Mouse (Mus musculus): ENCODE measurements around the gene Kcp.

The Kcp gene

DNA sequence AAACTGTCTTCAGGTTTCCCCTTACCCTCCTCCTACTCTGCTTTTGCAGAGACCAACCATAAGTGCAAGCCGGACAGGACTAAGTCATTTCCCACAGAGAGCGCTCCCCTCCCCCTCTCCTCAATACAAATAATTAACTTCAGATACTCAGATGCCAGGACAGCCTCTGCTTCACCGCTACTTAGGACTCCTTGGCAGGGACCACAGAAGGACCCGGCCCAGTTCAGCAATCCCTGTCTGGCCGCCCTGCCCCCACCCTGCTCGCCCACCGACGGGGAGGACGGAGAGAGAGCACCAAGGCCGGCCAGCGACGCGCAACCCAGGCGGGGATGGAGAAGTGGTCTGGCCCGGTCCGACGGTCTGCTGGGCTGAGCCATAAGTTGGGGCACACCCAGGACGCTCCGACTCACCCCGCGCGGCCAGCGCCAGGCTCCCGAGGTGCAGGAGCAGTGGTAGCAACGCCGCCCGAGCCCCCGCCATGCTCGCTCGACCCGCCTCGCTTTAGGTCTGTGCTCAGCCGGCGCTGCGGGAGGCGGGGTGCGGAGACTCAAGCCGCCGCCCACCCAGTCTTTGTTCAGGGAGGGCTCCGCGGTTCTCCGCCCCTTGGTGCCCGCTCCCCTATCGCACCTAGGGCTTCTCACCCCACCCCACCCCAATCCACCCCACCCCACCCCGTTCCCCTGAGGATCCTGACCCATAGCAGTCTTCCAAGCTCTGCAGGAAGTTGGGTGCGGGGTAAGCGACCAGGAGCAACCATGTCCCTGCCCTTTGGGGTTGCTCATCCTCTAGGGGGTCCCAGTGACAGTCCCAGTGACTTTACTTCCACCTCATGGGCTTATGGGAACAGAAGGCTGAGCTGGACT is at the start of gene Kcp:
Gene Kcp (minus strand): TSS at position 506 of the 863 bp plus-strand sequence.
- no peak for DNase-seq (ENCODE audit: low read depth, low spot score)

- DNase-seq (ENCODE audit: low read depth, low spot score): no peak
Observed at GRCm38 (mm10) chr6:29557112-29557511, 49.4 kb upstream of the Kcp start.

GRCm38 (mm10) chr6:29552526-29552925 is 44.8 kb upstream of the Kcp start:
- no peak for DNase-seq (ENCODE audit: low read depth, low spot score)

GRCm38 (mm10) chr6:29548086-29548485 is 40.3 kb upstream of the Kcp start:
- DNase-seq (ENCODE audit: low read depth, low spot score): no peak

- DNase-seq (ENCODE audit: low read depth, low spot score): no peak
Observed at GRCm38 (mm10) chr6:29547582-29547981, 39.8 kb upstream of the Kcp start.

- DNase-seq (ENCODE audit: low read depth, low spot score): no peak
Observed at GRCm38 (mm10) chr6:29545611-29546010, 37.9 kb upstream of the Kcp start.

- no peak for DNase-seq (ENCODE audit: low read depth, low spot score)
Observed at GRCm38 (mm10) chr6:29540956-29541355, 33.2 kb upstream of the Kcp start.

DNA sequence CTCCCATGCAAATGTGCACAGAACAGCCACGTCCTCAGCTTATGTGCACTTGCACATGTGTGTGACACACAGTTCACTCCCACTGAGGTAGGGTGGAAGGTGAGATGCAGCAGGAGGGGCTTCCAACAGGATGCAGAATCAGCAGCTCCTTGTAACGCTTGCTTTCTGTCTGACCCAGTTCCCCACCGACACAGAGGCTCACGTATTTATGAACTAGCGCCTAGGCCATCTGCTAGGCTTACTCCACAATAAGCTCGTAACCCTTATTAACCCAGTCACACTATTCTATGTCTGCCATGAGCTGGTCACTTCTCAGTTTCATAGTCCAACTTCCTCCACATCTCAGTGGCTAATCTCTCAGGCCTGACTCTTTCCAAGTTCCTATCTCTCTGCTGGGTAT is 32.5 kb upstream of the Kcp start:
- DNase-seq (ENCODE audit: low read depth, low spot score): no peak

- no peak for DNase-seq (ENCODE audit: low read depth, low spot score)
Observed at GRCm38 (mm10) chr6:29539502-29539901, 31.8 kb upstream of the Kcp start.

DNA sequence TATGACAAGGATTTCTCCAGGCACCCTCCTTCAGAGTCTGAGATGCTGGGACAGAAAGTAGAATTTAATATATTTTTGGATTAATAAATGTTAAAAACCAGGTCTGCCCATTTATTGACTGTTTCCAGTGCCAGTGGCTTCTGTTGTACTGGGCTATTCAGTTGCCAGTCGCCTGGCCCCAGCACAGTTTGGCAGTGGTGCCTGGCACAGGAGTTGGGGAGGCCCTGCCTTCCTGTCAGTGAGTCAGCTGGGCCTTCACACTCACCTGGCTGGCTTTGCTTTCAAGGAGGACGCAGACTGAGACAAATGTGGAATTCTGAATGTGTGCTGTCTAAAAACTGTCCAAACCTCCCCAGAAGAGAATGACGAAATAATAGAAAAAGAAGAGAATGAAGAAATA is 29.5 kb upstream of the Kcp start:
- no peak for DNase-seq (ENCODE audit: low read depth, low spot score)

DNA sequence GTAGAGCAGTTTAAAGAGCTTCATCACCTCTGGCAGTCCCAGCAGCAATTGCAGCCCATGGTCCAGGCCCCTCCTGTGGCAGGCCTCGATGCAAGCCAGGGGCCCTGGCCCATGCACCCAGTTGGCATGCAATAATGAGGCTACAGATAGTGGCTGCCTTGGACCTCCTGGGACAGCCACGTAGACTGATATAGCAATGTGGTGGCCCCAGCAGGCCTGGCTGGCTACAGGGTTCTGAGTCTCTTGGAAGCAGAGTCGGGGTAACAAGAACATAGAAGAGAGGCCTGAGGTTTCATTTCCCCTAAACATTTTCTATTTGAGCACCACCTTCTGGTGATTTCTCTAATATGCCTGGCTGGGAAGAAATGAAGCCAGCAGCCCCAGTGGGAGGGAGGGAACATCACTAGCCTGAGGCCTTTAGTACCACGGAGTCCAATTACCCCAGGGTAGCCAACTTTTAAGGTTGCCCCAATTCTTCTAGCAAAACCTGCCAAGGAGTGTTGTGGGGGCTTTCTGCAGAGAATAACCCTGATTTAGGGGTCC is 29.0 kb upstream of the Kcp start:
- DNase-seq (ENCODE audit: low read depth, low spot score): no peak

GRCm38 (mm10) chr6:29535316-29535715 is 27.6 kb upstream of the Kcp start:
- no peak for DNase-seq (ENCODE audit: low read depth, low spot score)

- DNase-seq (ENCODE audit: low read depth, low spot score): no peak
Observed at GRCm38 (mm10) chr6:29530050-29530449, 22.3 kb upstream of the Kcp start.

- DNase-seq (ENCODE audit: low read depth, low spot score): no peak
Observed at GRCm38 (mm10) chr6:29529444-29529820, 21.7 kb upstream of the Kcp start.

DNA sequence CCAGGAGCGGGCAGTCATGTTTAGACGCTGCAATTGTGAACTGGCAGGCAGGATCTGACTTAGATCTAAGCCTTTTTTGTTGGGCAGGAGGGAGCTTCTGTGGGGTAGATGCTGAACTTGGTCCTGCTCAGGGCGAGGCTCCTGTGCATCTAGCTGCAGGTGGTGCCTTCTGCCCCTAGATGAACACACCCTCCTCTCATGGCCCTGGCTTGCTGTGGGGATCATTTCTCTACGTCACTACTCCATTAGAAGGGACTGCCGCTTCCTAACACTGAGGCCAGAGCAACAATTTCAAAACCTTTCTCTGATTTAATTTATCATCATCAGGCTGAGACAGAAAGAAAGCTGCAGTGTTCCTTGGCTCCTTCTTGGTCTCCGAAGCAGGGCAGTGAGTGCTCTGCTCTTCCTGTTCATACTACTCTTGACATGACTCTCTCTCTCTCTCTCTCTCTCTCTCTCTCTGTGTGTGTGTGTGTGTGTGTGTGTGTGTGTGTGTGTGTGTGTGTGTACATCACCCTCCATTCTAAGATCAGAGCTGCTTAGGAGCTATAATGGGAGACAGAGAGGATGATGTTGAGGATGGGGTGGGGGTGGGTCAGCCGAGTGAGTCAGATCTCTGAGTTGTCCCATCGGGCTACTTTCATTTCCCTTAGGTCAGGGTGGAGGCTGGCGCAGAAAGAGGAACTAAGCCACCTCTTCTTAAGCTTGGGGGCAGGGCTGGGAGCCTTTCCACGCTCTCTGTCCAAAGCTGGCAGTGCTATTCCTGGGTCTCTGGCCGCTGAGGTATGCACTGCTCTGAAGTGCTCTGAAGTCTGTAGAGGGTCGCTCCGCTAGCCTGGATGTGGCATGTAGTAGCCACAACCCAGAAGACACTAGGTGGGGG is 21.1 kb upstream of the Kcp start:
- no peak for DNase-seq (ENCODE audit: low read depth, low spot score)

GRCm38 (mm10) chr6:29528165-29528505 is 20.4 kb upstream of the Kcp start:
- no peak for DNase-seq (ENCODE audit: low read depth, low spot score)

- DNase-seq (ENCODE audit: low read depth, low spot score): no peak
Observed at GRCm38 (mm10) chr6:29527361-29528164, 19.8 kb upstream of the Kcp start.

DNA sequence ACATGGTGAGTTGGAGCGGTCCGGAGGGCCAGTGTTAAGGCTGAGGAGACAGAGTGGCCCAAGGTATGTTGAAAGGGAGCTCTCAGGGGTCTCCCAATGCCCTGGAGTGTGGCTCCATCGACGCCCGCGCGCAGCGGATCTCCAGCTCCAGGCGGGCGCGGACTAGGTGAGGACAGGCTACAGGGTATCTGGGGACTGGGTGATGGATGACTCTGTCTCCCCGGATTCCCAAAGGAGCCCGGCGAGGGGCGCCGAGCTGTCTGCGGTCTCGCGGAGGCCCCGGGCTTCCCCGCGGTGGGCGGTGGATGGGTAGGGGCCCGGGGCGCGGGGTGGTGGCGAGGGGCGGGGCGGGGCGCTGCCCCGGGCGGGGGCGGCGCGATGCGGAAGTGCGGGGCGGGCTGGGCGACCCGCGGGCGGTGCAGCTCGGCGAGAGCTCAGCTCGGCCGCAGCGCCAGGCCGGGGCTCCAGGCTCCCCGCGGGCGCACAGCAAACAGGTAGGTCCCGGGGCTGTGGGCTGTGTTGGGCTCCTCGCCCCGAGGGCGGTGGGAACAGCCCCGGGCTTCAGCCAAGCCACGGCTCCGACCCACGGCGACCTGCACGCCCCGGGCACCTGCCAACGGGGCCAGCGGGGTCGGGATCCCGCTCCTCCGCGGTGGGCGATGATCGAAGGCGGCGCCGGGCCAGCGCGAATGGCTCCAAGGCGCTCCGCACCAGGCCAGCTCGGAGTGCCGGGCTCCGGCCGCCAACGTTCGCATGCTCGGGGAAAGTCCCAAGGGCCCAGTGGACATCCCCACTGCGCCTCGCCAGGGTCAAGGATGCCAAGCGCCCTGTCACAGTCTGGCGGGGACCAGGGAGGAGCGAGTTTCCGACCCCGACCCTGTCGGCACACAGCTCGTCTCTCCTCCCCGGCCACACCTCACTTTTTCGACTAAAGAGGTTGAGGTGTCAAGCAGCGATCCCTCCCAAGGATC is 18.8 kb upstream of the Kcp start, which contains the start of gene Irf5:
Gene Irf5 (plus strand): TSS at position 345 of the 971 bp plus-strand sequence.
- DNase-seq (ENCODE audit: low read depth, low spot score): no peak

DNA sequence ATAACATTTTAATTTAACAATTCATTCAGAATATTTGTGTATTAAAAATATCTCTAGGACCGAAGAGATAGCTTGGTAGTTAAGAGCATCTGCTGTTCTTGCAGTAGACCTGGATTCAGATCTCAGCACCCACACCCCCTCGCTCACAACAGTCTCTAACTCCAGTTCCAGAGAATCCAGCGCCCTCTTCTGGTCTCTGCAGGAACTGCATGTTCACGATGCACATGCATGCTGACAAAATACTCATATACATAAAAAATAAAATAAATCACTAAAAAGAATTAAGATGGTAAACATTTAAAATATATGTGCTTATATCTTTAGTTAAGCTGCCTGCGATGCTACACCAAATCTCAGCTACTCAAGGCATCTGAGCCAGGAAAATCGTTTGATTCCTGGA is 17.5 kb upstream of the Kcp start:
- no peak for DNase-seq (ENCODE audit: low read depth, low spot score)

DNA sequence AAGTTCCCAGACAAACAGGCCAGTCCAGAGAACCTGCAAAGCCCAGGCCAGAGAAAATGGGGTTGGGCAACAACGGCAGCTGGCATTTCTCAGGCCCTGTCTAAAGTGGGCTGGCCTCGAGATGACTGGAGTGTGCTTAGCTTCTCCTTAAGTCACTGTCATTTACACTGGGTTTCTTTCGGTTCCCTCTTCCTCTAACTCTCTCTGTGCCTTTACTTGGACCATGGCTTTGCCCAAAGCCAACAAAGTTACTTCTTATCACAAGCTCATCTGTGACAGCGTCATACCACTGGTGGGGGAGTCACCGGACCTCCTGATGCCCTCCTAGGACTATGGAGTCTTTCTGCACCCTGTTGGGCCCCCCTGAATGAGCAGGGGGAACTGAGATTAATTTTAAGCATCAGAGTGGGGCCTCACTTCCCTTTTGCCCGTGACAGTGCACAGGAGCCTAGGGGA is 16.3 kb upstream of the Kcp start:
- no peak for DNase-seq (ENCODE audit: low read depth, low spot score)
